Mouse (Mus musculus) hindbrain, embryonic 15.5 days (tissue): ENCODE results near the gene Prkg1. TPM values are rescaled to one million over a fixed set of nuclear protein-coding genes. Genes with fewer than 3 reads are reported as not detected.
A peak's percentile ranks its signal among the peaks of the same experiment; 100 is the strongest.

Source experiments
- ATAC-seq: fragments of 200-750 bp; cut with Nextera tagmentation; 2 replicates; pipeline ENCODE4 v1.8.0; 2017; ENCODE audit warnings: low read depth, moderate number of reproducible peaks, moderate TSS enrichment; ENCODE audit not compliant: low FRiP score
- H3K27ac ChIP-seq: fragments of 300-500 bp; sonication (generic); replicated peaks from 2 replicates; pipeline ENCODE4 v1.5.1; 2015; ENCODE audit warnings: mild to moderate bottlenecking, inconsistent platforms
- H3K27me3 ChIP-seq: fragments of 300-500 bp; sonication (generic); 2 replicates; pipeline ENCODE4 v1.6.1; 2015; ENCODE audit warnings: control low read depth, inconsistent platforms
- H3K36me3 ChIP-seq: fragments of 300-500 bp; sonication (generic); 2 replicates; pipeline ENCODE4 v1.6.1; 2015; ENCODE audit warnings: control low read depth, inconsistent platforms
- H3K4me1 ChIP-seq: fragments of 300-500 bp; sonication (generic); replicated peaks from 2 replicates; pipeline ENCODE4 v1.6.1; 2015; ENCODE audit warnings: control low read depth, inconsistent platforms
- H3K4me2 ChIP-seq: fragments of 300-500 bp; sonication (generic); 2 replicates; pipeline ENCODE4 v1.6.1; 2015; ENCODE audit warnings: moderate library complexity, mild to moderate bottlenecking, inconsistent platforms
- H3K4me3 ChIP-seq: fragments of 300-500 bp; sonication (generic); 2 replicates; pipeline ENCODE4 v1.5.1; 2015; ENCODE audit warnings: mild to moderate bottlenecking, inconsistent platforms
- H3K9ac ChIP-seq: fragments of 300-500 bp; sonication (generic); 2 replicates; pipeline ENCODE4 v1.6.1; 2015; ENCODE audit warnings: inconsistent platforms
- H3K9me3 ChIP-seq: fragments of 300-500 bp; sonication (generic); 2 replicates; pipeline ENCODE4 v1.6.1; 2016; ENCODE audit warnings: control low read depth, inconsistent platforms
- WGBS: fragments of 180-500 bp; shearing (Covaris S2); methylation state at CpG from one replicate; pipeline ENCODE4 v1.1.7; 2015; 5-methylcytosine and 5-hydroxymethylcytosine counted together
- polyA plus RNA-seq: library from polyadenylated mRNA; unstranded; fragments of >200 nt; fragmentation: Nextera tagmentation; extraction: Ambion mirVana; gene quantifications from 2 replicates; pipeline ENCODE4 v1.2.1, GENCODE M21; 2015

Prkg1 gene
- polyA plus RNA-seq = 5.0 and 5.6 TPM in 2 replicates

GRCm38 (mm10) chr19:31764801-31765340 lies at the start of gene Prkg1:
Gene Prkg1, minus strand, starts transcription at chr19:31765033.
- peak within 1 kb of the TSS; percentile 27; the same call in 1 of the 2 replicates for H3K9ac ChIP-seq
- H3K36me3 ChIP-seq = no peaks in the 10 kb centered on the region
- peak; percentile 79 for ATAC-seq
- no peaks in the 10 kb centered on the region for H3K9me3 ChIP-seq
- H3K27ac ChIP-seq = 0 out of 2 replicates have a peak within 1 kb of the TSS, but pooled peaks have one; percentile 20
- peaks cover 31% of the 10 kb centered on the region for H3K4me1 ChIP-seq
- under 1% methylated on average over 22 of the region's 23 CpGs for WGBS
- peaks cover 38% of the 10 kb centered on the region for H3K27me3 ChIP-seq
- peak within 1 kb of the TSS; percentile 94 for H3K4me2 ChIP-seq
- peak within 1 kb of the TSS; percentile 49 for H3K4me3 ChIP-seq

GRCm38 (mm10) chr19:31813087-31813486 lies 48.3 kb upstream of the Prkg1 start:
- H3K36me3 ChIP-seq = no peaks in the 10 kb centered on the region
- no peaks in the 10 kb centered on the region for H3K9me3 ChIP-seq
- WGBS = 78% methylated on average over 4 of the region's 4 CpGs
- no peak overlapping the region for H3K4me2 ChIP-seq
- H3K9ac ChIP-seq = no peak overlapping the region
- H3K4me1 ChIP-seq = no peaks in the 10 kb centered on the region
- no peaks in the 10 kb centered on the region for H3K27me3 ChIP-seq
- no peak for ATAC-seq
- H3K27ac ChIP-seq = no peak overlapping the region
- no peak overlapping the region for H3K4me3 ChIP-seq

- Histone ChIP-seq H3K4me1 (no peaks in the 10 kb centered on the region), H3K27me3 (no peaks in the 10 kb centered on the region), H3K4me3 (no peak overlapping the region), H3K36me3 (no peaks in the 10 kb centered on the region), H3K9me3 (no peaks in the 10 kb centered on the region), H3K9ac (no peak overlapping the region), H3K4me2 (no peak overlapping the region), H3K27ac (no peak overlapping the region)
- WGBS = 37% methylated on average over 5 of the region's 5 CpGs
- no peak for ATAC-seq
Observed at GRCm38 (mm10) chr19:31811371-31811770, 46.5 kb upstream of the Prkg1 start.

- H3K9ac ChIP-seq = no peak overlapping the region
- H3K27ac ChIP-seq = no peak overlapping the region
- H3K9me3 ChIP-seq = no peaks in the 10 kb centered on the region
- H3K4me2 ChIP-seq = no peak overlapping the region
- 72% methylated on average over 7 of the region's 7 CpGs for WGBS
- no peaks in the 10 kb centered on the region for H3K36me3 ChIP-seq
- no peak overlapping the region for H3K4me3 ChIP-seq
- ATAC-seq = no peak
- H3K4me1 ChIP-seq = no peaks in the 10 kb centered on the region
- H3K27me3 ChIP-seq = no peaks in the 10 kb centered on the region
Observed at GRCm38 (mm10) chr19:31805391-31805790, 40.6 kb upstream of the Prkg1 start.

- Histone ChIP-seq H3K4me1 (no peaks in the 10 kb centered on the region), H3K9me3 (no peaks in the 10 kb centered on the region), H3K27ac (no peak overlapping the region), H3K4me3 (no peak overlapping the region), H3K4me2 (no peak overlapping the region), H3K27me3 (no peaks in the 10 kb centered on the region), H3K9ac (no peak overlapping the region), H3K36me3 (no peaks in the 10 kb centered on the region)
- ATAC-seq = peak; percentile 54; the same call in 1 of the 2 replicates
- 62% methylated on average over 9 of the region's 9 CpGs for WGBS
Observed at GRCm38 (mm10) chr19:31795485-31796046, 30.7 kb upstream of the Prkg1 start.

- Histone ChIP-seq H3K9ac (no peak overlapping the region), H3K27me3 (no peaks in the 10 kb centered on the region), H3K9me3 (no peaks in the 10 kb centered on the region), H3K36me3 (no peaks in the 10 kb centered on the region), H3K4me2 (no peak overlapping the region), H3K4me3 (no peak overlapping the region), H3K4me1 (no peaks in the 10 kb centered on the region), H3K27ac (no peak overlapping the region)
- 68% methylated on average over 3 of the region's 3 CpGs for WGBS
- no peak for ATAC-seq
Observed at GRCm38 (mm10) chr19:31791724-31792123, 26.9 kb upstream of the Prkg1 start.

- 93% methylated on average over 3 of the region's 3 CpGs for WGBS
Observed at GRCm38 (mm10) chr19:31781521-31782018, 16.7 kb upstream of the Prkg1 start.

GRCm38 (mm10) chr19:31781077-31781476 lies 16.2 kb upstream of the Prkg1 start:
- 77% methylated on average over 2 of the region's 2 CpGs for WGBS
- no peaks in the 10 kb centered on the region for H3K36me3 ChIP-seq
- no peak overlapping the region for H3K4me3 ChIP-seq
- no peaks in the 10 kb centered on the region for H3K27me3 ChIP-seq
- H3K9me3 ChIP-seq = no peaks in the 10 kb centered on the region
- no peak overlapping the region for H3K4me2 ChIP-seq
- no peaks in the 10 kb centered on the region for H3K4me1 ChIP-seq
- H3K27ac ChIP-seq = no peak overlapping the region
- no peak overlapping the region for H3K9ac ChIP-seq
- no peak for ATAC-seq

More at GRCm38 (mm10) chr19:31781521-31782018, 16.7 kb upstream of the Prkg1 start:
- H3K9ac ChIP-seq = no peak overlapping the region
- H3K27ac ChIP-seq = no peak overlapping the region
- H3K27me3 ChIP-seq = no peaks in the 10 kb centered on the region
- H3K4me3 ChIP-seq = no peak overlapping the region
- no peak overlapping the region for H3K4me2 ChIP-seq
- no peak for ATAC-seq
- H3K4me1 ChIP-seq = no peaks in the 10 kb centered on the region
- no peaks in the 10 kb centered on the region for H3K9me3 ChIP-seq
- H3K36me3 ChIP-seq = no peaks in the 10 kb centered on the region

- H3K4me1 ChIP-seq = no peaks in the 10 kb centered on the region
- WGBS = 100% methylated on average over 1 of the region's 1 CpGs
- no peak overlapping the region for H3K4me2 ChIP-seq
- H3K36me3 ChIP-seq = no peaks in the 10 kb centered on the region
- H3K9me3 ChIP-seq = no peaks in the 10 kb centered on the region
- H3K4me3 ChIP-seq = no peak overlapping the region
- H3K27ac ChIP-seq = no peak overlapping the region
- no peaks in the 10 kb centered on the region for H3K27me3 ChIP-seq
- ATAC-seq = no peak
- H3K9ac ChIP-seq = no peak overlapping the region
Observed at GRCm38 (mm10) chr19:31780222-31780621, 15.4 kb upstream of the Prkg1 start.

- Histone ChIP-seq H3K4me1 (no peaks in the 10 kb centered on the region), H3K36me3 (no peaks in the 10 kb centered on the region), H3K27me3 (no peaks in the 10 kb centered on the region), H3K9ac (no peak overlapping the region), H3K4me3 (no peak overlapping the region), H3K27ac (no peak overlapping the region), H3K9me3 (no peaks in the 10 kb centered on the region), H3K4me2 (no peak overlapping the region)
- no peak for ATAC-seq
- WGBS = 74% methylated on average over 4 of the region's 4 CpGs
Observed at GRCm38 (mm10) chr19:31779021-31779420, 14.2 kb upstream of the Prkg1 start.

GRCm38 (mm10) chr19:31767004-31767403 lies 2.2 kb upstream of the Prkg1 start:
- Histone ChIP-seq H3K4me2 (no peak overlapping the region), H3K4me1 (peaks cover 31% of the 10 kb centered on the region), H3K36me3 (no peaks in the 10 kb centered on the region), H3K27ac (no peak overlapping the region), H3K9ac (no peak overlapping the region), H3K4me3 (no peak overlapping the region), H3K9me3 (no peaks in the 10 kb centered on the region), H3K27me3 (peaks cover 23% of the 10 kb centered on the region)
- ATAC-seq = no peak
- WGBS = 10% methylated on average over 3 of the region's 3 CpGs

GRCm38 (mm10) chr19:31765451-31765850 lies 618 bp upstream of the Prkg1 start:
- no peak for ATAC-seq
- Histone ChIP-seq H3K9me3 (no peaks in the 10 kb centered on the region), H3K4me3 (0 out of 2 replicates have a peak overlapping the region, but pooled peaks have one; percentile 49), H3K4me2 (peak overlapping the region; percentile 94; the same call in 1 of the 2 replicates), H3K27ac (no peak overlapping the region), H3K9ac (no peak overlapping the region), H3K36me3 (no peaks in the 10 kb centered on the region), H3K27me3 (peaks cover 36% of the 10 kb centered on the region), H3K4me1 (peaks cover 31% of the 10 kb centered on the region)
- 40% methylated on average over 4 of the region's 4 CpGs for WGBS
